Mouse (Mus musculus) left cerebral cortex, adult 11 months (tissue): ENCODE data around the gene Ldah.

Experiments used
- DNase-seq: peaks from one replicate; pipeline ENCODE4 v3.0.0; 2022; ENCODE audit warnings: low spot score

The Ldah gene

DNA sequence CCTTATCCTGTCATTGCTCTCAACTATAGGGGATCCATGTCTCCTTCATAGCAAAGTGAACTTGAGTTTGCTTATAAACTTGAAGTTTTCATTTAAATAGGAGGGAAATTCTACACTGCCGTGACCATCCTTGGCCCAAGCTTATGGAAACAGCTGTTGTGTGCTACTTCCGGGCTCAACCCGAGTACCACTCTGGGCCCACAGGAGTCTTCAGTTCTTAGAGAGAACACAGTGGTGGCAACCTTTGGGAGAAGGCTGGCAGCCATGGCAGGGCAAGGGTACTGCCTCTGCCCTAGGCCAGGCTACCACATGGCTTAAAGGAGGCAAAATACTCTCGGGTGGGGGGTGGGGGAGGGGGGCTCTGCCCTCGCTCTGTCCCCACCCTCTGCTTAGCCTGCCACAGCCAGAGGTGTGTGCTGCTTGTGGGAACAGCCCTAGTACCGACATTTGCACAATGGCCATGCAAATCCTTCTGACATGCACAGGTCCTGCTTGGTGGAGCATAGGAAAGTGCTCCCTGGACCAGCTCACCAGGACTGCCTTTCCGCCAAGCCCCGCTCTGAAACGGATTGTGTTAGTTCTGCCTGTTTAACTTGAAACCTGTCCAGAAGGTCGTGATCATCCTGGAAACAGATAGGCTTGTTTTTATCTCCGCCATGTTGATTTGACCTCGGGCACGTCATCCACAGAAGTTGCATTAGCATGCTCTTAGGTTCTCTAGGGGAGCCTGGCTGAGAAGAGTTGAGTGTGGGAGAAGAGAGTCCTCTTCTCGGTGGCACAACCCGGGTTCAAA lies 73.5 kb downstream of the Ldah start:
- no peak for DNase-seq

DNA sequence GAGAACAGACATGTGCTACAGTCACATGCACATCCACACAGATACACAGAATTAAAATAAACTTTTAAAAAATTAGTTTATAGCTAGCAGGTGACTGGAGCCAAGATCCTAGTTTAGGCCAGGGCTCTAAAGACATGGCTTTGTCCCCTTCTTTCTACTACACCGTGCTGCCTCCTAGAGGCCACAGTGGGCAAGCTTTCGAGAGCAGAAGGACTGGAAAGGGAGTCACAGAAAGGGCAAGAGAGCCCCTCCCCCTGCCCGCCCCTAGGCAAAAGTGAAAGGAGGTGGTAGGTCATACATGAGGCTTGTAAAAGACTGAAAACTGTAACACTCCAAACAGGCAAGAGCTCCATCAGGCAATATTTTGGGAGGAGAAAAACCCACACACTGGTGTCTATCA lies 80.1 kb downstream of the Ldah start:
- no peak for DNase-seq

- no peak for DNase-seq
Observed at GRCm38 (mm10) chr12:8289099-8289498, 81.2 kb downstream of the Ldah start.

- DNase-seq: no peak
Observed at GRCm38 (mm10) chr12:8289499-8289898, 81.6 kb downstream of the Ldah start.

GRCm38 (mm10) chr12:8291157-8291853 lies 83.4 kb downstream of the Ldah start:
- no peak for DNase-seq

DNA sequence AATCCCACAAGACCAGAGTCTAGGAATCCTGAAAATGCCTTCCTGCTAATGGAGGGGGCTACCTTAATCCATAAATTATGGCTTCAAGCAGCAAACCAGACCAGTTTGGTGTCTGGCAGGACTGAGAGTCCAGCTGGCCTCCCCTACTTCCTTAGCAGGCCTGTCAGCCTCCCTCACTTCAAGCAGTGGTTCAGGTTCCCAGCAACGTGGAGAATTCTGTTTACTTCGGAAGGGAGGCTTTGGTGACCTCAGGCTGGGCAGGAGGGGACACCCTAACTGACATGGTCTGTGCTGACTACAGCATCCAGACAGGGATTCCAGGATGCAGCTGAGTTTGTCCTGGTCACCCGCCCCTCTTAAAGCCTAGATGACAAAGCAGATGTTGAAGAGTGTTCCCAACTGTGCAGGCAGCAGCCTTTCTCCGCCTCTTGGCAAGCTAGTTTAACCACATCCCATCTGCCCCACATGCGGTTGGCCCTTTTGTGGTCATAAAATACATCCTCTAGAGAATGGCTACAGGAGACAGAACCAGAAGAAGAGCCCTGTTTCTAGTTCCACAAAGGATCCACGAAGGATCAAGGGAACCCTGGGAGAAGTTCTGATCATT lies 87.5 kb downstream of the Ldah start:
- DNase-seq: no peak

DNA sequence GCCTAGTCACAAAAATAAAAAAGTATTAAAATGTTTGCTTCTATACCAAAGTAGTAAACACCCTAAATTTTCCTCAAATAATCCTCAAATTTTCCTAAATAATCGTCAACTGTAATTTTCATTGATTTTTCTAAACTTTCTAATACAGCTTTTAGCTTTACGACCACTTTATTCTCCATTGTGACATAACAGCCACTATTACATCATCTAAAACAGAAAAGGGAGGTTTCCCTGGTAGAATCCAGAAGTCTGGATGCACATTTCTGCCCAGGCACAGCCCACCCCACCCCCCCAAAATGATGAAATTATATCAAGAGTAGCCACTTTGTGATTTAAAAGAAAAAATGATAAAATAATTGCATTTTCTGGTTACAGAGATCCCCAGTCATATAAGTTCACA lies 88.2 kb downstream of the Ldah start:
- no peak for DNase-seq

DNA sequence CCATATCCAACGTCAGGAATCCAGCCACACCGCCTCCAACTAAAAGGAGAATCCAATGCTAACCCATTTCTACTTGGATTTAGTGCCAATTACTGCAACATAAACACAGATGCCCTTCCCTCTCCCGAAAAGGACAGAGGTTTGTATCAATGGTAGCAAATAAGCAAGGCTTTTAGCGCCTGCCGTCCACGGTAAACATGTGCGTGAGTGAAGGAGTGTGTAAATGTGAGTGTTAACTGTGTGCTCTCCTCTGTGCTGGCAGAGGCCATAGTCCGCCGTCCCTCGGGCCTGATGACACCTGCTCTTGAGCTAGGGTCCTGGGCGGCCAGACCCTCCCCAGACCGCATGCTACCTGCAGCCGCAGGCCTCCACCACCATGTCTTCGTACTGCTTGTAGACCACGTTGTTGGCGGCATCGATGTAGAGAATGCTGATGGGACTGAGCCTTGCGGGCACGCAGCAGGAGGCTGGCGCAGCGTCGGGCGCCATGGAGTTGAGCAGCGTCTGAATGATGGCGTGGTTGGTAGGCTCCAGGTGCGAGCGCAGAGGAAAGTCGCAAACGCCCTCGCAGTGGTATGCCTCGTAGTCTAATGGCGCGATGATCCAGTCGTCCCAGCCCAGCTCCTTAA lies 89.8 kb downstream of the Ldah start:
- no peak for DNase-seq

DNA sequence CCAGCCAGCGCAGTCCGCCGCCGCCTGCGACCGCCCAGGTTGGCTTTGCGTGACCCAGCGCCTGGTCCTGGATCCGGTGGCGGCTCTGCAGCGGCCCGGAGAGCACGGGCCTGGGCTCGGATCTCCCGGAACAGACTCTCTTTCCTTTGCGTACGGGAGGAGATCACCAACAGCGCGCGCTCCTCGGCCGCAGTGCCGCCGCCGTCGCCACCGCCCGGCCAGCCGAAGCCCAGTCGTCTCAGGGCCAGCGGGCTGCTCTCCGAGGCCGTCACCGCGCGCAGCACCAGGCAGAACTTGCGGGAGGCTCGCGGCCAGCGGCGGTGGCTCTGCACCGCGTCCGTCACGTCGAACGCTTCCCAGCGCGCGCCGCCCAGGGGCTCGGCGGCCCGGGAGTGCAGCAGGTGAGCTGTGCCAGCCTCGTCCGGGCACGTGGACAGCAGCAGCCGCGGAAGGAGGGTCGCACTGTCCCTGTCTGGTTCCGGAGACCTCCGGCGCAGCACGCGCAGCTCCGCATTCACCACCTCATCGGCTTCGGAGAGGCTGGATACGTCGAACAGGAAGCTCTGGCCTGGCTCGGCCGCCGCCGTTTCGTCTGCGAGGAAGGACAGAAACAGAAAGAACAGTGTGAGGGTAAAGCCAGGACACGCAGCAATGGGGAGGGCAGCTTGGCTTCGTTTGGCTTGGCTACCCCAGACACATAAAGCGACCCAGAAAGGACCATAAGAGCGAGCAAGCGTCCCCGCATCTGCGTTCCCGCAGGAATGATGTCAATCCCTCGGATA lies 90.6 kb downstream of the Ldah start:
- DNase-seq: no peak

DNA sequence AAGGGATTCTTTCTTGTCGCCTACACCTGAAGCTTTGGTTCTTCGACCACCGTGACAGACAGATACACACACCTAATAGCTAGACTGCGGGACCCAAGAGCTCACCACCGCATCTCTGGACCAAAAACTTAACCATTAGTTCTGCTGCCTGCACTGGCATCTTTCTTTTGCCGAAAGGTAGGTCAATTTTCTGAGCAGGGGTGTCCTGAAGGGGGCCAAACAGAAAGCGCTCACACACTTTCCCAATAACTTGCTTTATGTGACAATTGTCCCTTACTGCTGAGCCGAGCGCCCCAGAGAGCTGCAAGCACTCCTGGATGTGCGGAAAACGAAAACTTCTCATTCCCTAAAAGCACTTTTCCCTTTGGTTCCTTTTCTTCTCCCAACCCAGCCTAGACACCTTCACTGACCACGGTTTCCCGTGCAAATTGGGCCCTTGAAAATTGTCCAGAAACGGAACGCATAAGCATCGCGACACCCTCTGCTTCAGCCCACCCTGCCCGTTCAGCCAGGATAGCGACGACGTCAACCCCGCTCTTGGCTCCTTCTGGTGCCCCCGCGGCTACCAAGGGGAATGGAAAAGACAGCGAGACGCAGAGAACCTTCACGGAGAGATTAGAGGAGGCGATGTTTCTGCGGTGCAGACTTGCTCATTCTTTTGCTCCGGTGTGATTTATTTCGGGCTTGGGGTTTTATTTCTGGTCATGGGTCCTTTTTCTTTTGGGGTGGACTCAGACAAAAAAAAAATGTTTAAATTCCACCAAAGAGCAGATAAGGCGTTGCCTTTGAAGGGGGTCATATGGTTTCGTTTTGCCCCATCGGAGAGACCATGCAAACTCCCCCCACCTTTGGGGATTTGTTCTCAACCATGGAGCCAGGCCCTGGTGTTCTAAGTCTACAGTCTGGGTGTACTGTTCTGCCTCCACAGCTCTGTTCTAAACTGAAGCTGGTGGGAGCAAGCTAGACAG lies 91.5 kb downstream of the Ldah start:
- DNase-seq: no peak

- DNase-seq: no peak
Observed at GRCm38 (mm10) chr12:8300111-8300480, 92.2 kb downstream of the Ldah start.

- DNase-seq: no peak
Observed at GRCm38 (mm10) chr12:8300521-8300920, 92.6 kb downstream of the Ldah start.

DNA sequence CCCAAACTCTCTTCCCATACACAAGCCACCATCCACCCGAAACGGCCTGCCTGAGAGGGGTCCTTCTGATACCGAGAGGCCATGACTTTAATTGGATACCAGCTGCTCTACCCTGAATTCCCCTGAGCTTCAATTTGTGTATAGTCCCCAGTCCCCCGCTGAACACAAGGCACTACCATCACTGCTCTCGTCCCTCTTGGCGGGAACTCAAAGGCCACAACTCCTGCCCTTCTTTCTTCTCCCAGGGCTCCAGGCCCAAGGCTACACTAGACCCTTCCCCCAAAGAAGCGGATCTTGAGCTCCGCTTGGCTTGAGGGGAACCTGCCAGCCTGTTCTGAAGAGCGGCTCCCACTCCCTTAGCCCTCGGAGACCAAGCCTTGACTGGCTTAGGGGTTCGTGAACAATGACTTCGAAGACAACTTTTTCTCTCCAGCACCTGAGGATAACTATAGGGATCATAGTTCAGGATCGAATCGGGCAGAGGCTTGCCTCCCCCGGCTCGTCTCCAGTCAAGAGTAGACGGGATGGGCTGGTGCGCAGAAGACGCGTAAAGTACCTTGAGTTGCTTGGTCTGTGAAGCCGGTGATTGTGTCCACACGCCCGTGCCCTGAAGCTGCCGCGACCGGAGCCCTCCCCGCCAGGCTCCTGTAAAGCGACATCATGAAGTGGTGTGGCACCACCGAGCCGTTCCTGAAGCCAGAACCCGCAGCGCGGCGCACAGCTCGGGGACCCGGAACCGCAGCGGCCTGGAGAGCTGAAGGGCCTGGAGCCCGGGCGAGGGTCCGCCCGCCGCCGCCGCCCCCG lies 93.3 kb downstream of the Ldah start:
- no peak for DNase-seq

DNA sequence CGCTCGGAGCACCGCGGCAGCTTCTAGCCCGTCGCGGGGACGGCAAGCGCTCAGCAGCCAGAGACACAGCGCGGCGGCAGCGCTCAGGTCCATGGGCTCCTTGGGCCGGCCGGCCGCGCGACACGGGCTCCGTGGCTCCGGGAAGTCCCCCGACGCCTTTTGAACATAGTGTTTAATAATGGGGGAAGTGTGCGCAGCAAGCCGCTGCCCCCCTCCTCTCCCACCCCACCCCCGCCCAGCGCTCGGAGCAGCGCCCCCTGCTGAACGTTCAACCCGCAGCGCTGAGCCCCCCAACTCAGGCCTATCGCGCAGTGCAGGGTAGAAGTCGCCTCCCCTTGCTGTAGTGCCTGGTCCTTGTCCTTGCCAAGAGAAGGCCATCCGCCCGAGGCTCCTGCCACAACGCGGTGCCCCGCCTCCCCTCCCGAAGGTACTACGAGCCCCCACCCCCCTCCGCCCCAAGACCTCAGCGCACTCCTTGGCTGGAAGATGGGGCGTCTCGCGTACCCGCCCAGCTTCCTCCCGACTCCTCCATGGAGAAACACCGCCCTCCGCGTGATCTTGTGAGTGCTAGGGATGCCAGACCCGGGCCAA lies 94.0 kb downstream of the Ldah start, which contains the start of gene Gdf7:
Gene Gdf7 (minus strand): TSS at position 114 of the 591 bp plus-strand sequence.
- no peak for DNase-seq

GRCm38 (mm10) chr12:8305258-8305657 lies 97.4 kb downstream of the Ldah start:
- DNase-seq: no peak

DNA sequence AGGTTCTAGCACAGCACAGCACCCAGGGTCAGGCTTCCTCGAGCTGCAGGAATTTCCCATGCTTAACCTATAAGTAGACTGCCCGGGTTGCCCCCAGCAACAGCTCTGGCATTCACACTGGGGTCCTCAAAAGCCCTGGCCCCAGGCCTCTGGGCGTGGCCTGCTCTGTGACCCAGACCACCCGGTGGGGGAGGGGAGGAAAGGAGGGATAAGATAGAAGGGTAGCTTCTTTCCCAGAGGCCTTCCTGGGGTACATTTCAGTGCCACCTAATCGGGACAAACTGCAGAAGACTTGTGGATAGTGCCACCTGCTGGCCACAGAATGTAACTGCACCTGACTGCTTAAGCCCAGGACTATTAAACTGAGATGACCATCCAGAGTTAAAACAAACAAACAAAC lies 98.5 kb downstream of the Ldah start:
- no peak for DNase-seq

GRCm38 (mm10) chr12:8306910-8307309 lies 99.0 kb downstream of the Ldah start:
- DNase-seq: no peak

DNA sequence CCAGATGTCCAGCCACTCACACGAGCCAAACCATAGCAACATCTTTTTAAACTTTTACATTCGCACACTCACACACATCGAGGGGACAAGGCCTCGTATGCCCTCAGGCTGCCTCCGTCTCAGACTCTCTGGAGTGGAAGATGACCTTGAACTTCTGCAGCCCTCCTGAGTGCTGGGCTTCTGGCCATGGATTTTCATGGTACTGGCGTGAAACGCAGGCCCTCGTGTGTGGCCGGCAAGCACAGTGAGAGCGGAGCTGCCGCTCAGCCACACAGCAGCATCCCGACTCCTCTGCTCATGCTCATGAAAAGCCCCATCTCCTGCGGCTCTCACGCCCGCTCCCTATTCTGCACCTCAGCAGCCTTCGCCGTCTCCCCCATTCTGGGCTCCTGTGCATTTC lies 103.1 kb downstream of the Ldah start:
- DNase-seq: no peak

GRCm38 (mm10) chr12:8312266-8312665 lies 104.4 kb downstream of the Ldah start:
- no peak for DNase-seq
